In genomic region chr10:48149875-48150274, GRCm38 (mm10) we compare ENCODE assay signal across 23 mouse cellular contexts.
DNase-seq lines count a peak whose midpoint lies in the region; ATAC-seq and TF ChIP-seq lines count a peak whose summit lies in the region.
"Had no signal": no experiment of that assay in that cellular context is flagged by ENCODE, and none has a peak within 500 bp of the region (broad histone marks: within the 10 kb centered on the region; RNA-seq: fewer than 3 reads in every experiment).

No protein-coding gene starts in this region.

- no peak overlapping the region for H3K4me3 ChIP-seq in CH12.LX (replicated peaks in 1 of 3; ENCODE audit: low read depth in 2 of 3, low read length in 2 of 3, poor library complexity in 1 of 3)
- no peak overlapping the region for H3K4me3 ChIP-seq in ES-E14 (ENCODE audit: insufficient read depth in 1 of 2, low read depth in 1 of 2, low read length in 2 of 2, poor library complexity in 1 of 2, severe bottlenecking in 1 of 2)
- no peak overlapping the region for H3K4me3 ChIP-seq in MEL (ENCODE audit: control insufficient read depth in 1 of 2, insufficient read depth in 1 of 2, low read depth in 2 of 2, low read length in 2 of 2)

- intact Hi-C loops in heart, postnatal 25 days (cut with DNase I), result no loop called here

- H3K4me1 ChIP-seq in CH12.LX (ENCODE audit: control insufficient read depth in 1 of 2, insufficient read depth in 2 of 2) (no peaks in the 10 kb centered on the region), ES-E14 (ENCODE audit: control insufficient read depth in 2 of 2, insufficient read depth in 2 of 2, low read length in 2 of 2, poor library complexity in 1 of 2) (no peaks in the 10 kb centered on the region), MEL (ENCODE audit: control insufficient read depth in 1 of 2, insufficient read depth in 2 of 2, low read length in 2 of 2) (no peaks in the 10 kb centered on the region)

- TF ChIP-seq CTCF in CH12.LX (conservative IDR thresholded peaks at IDR 0.05 in 1 of 2, IDR thresholded peaks at IDR 0.05 in 1 of 2; ENCODE audit: low read depth in 2 of 2, low read length in 2 of 2) (no peak), MEL (IDR thresholded peaks at IDR 0.05 in 2 of 3, conservative IDR thresholded peaks at IDR 0.05 in 1 of 3; ENCODE audit: control insufficient read depth in 1 of 3, insufficient read depth in 1 of 3, low read depth in 2 of 3, low read length in 3 of 3, poor library complexity in 1 of 3, severe bottlenecking in 1 of 3) (no peak)

- peaks cover 3% of the 10 kb centered on the region for H3K9me3 ChIP-seq in CH12.LX (replicated peaks; ENCODE audit: low read length)
- no peaks in the 10 kb centered on the region for H3K9me3 ChIP-seq in ES-E14 (ENCODE audit: control insufficient read depth, insufficient read depth, low read depth, low read length)
- H3K9me3 ChIP-seq in MEL (replicated peaks; ENCODE audit: insufficient read depth, low read length), result no peaks in the 10 kb centered on the region
- H3K9me3 ChIP-seq: G1E had no signal

- no peak overlapping the region for H3K4me2 ChIP-seq in CH12.LX (ENCODE audit: insufficient read depth, low read depth, poor library complexity, severe bottlenecking)

- H3K79me2 ChIP-seq in CH12.LX (replicated peaks; ENCODE audit: control insufficient read depth, extremely low read depth, insufficient read depth, poor library complexity, severe bottlenecking), result no peaks in the 10 kb centered on the region
- H3K79me2 ChIP-seq in MEL (ENCODE audit: control insufficient read depth, insufficient read depth, low read length, poor library complexity), result no peaks in the 10 kb centered on the region

- dilution Hi-C loops in CH12.LX (cut with MboI; ENCODE audit: extremely low pct_ligation_motif_present, extremely low pct_unique_long_range_greater_than_20kb, low sequenced_read_pairs), result no loop called here

- H3K36me3 ChIP-seq in CH12.LX (replicated peaks in 1 of 2; ENCODE audit: control insufficient read depth in 1 of 2, insufficient read depth in 1 of 2, low read length in 1 of 2) (no peaks in the 10 kb centered on the region), ES-E14 (ENCODE audit: control insufficient read depth, insufficient read depth, low read length, poor library complexity, severe bottlenecking) (no peaks in the 10 kb centered on the region), MEL (ENCODE audit: control insufficient read depth in 1 of 2, insufficient read depth in 2 of 2, low read length in 2 of 2) (no peaks in the 10 kb centered on the region)
- H3K36me3 ChIP-seq: G1E had no signal

- TF ChIP-seq EP300 in CH12.LX (IDR thresholded peaks at IDR 0.05; ENCODE audit: low read length), result no peak
- TF ChIP-seq EP300 in MEL (IDR thresholded peaks at IDR 0.05; ENCODE audit: low read depth in 1 of 2, low read length in 2 of 2), result no peak

- ATAC-seq in megakaryocyte-erythroid progenitor cell, adult 5-6 weeks (replicated peaks; ENCODE audit: low FRiP score, low TSS enrichment, poor library complexity, severe bottlenecking), result no peak
- ATAC-seq: activated CD4-positive, CD25-positive, alpha-beta regulatory T cell, adult 4 months; CD4-positive, CD25-positive, alpha-beta regulatory T cell, adult 4 months; Patski had no signal

- in situ Hi-C loops in CH12.LX (cut with MboI; ENCODE audit: low pct_ligation_motif_present, low pct_unique_long_range_greater_than_20kb, low sequenced_read_pairs), result no loop called here
- in situ Hi-C loops in ES-E14 (cut with MboI; ENCODE audit: low sequenced_read_pairs in 2 of 2, unreplicated experiment in 2 of 2), result no loop called here

- no peak overlapping the region for H3K27ac ChIP-seq in CH12.LX (ENCODE audit: insufficient read depth, low read depth)
- no peak overlapping the region for H3K27ac ChIP-seq in ES-E14 (ENCODE audit: insufficient read depth, low read depth, low read length, poor library complexity, severe bottlenecking)
- no peak overlapping the region for H3K27ac ChIP-seq in MEL (ENCODE audit: control insufficient read depth, low read depth, low read length)

- H3K9ac ChIP-seq in CH12.LX (ENCODE audit: insufficient read depth, low read depth), result no peak overlapping the region
- H3K9ac ChIP-seq in ES-E14 (ENCODE audit: insufficient read depth, low read depth, low read length, poor library complexity, severe bottlenecking), result no peak overlapping the region
- H3K9ac ChIP-seq in MEL (ENCODE audit: control insufficient read depth, low read depth, low read length, poor library complexity, severe bottlenecking), result no peak overlapping the region

- TF ChIP-seq POLR2A in CH12.LX (IDR thresholded peaks at IDR 0.05; ENCODE audit: low read depth, low read length), result no peak
- TF ChIP-seq POLR2A in MEL (IDR thresholded peaks at IDR 0.05; ENCODE audit: control insufficient read depth in 1 of 2, insufficient read depth in 1 of 2, low read depth in 1 of 2, low read length in 2 of 2, poor library complexity in 1 of 2), result no peak

- TF ChIP-seq RAD21 in CH12.LX (IDR thresholded peaks at IDR 0.05; ENCODE audit: low read depth, low read length) (no peak), MEL (IDR thresholded peaks at IDR 0.05; ENCODE audit: low read depth, low read length) (no peak)

- H3K27me3 ChIP-seq in CH12.LX (replicated peaks), result no peaks in the 10 kb centered on the region
- no peaks in the 10 kb centered on the region for H3K27me3 ChIP-seq in MEL (ENCODE audit: control insufficient read depth in 1 of 2, insufficient read depth in 2 of 2, low read length in 2 of 2)
- H3K27me3 ChIP-seq: Patski had no signal

- DNase-seq in CH12.LX (ENCODE audit: extremely low read depth), result no peak
- no peak for DNase-seq in ES-E14 (ENCODE audit: low read depth, low spot score)
- no peak for DNase-seq in MEL (ENCODE audit: low read depth, low spot score)
- no peak for DNase-seq in heart, postnatal 25 days (ENCODE audit: low spot score)
- DNase-seq in cerebellum, adult 8-10 months, result no peak
- DNase-seq: adrenal gland, adult 2 months; adrenal gland, adult 8-10 months; adrenal gland, postnatal 10 days; adrenal gland, postnatal 14 days; adrenal gland, postnatal 25 days; adrenal gland, postnatal 36 days; B cell, adult 2 months; cerebellum, adult 11 months; cerebellum, adult 11-12 months; cerebellum, adult 18-20 months; cerebellum, adult 2 months; cerebellum, adult 9-10 months; cerebellum, adult 9-11 months had no signal

TF ChIP-seq in CH12.LX, 34 proteins besides CTCF, POLR2A, EP300 and RAD21:
- no peak for TF ChIP-seq KAT2A (IDR thresholded peaks at IDR 0.05; ENCODE audit: insufficient replicate concordance, low read length)
- no peak for TF ChIP-seq SMC3 (IDR thresholded peaks at IDR 0.05; ENCODE audit: low read depth, low read length)
- TF ChIP-seq JUN (IDR thresholded peaks at IDR 0.05; ENCODE audit: insufficient read depth, low read depth, low read length), result no peak
- no peak for TF ChIP-seq ZKSCAN1 (IDR thresholded peaks at IDR 0.05; ENCODE audit: borderline replicate concordance, low read depth, low read length)
- TF ChIP-seq MAFK (IDR thresholded peaks at IDR 0.05; ENCODE audit: insufficient replicate concordance, low read length), result peak; percentile 55; the same call in 1 of the 2 replicates
- no peak for TF ChIP-seq SIN3A (IDR thresholded peaks at IDR 0.05; ENCODE audit: low read length)
- no peak for TF ChIP-seq HCFC1 (IDR thresholded peaks at IDR 0.05; ENCODE audit: low read depth, low read length)
TF ChIP-seq in CH12.LX: peak in this region for 1.

TF ChIP-seq in ES-E14, 5 proteins besides CTCF, POLR2A, EP300 and RAD21:
- TF ChIP-seq MAFK (IDR thresholded peaks at IDR 0.05; ENCODE audit: insufficient read depth, low read depth, low read length) (peak; percentile 76), CHD2 (IDR thresholded peaks at IDR 0.05; ENCODE audit: low read depth, low read length) (no peak)
TF ChIP-seq in ES-E14: peak in this region for 1.

TF ChIP-seq in MEL, 35 proteins besides CTCF, POLR2A, EP300 and RAD21:
- TF ChIP-seq MYB (IDR thresholded peaks at IDR 0.05; ENCODE audit: low read depth, low read length) (no peak), MAFK (IDR thresholded peaks at IDR 0.05; ENCODE audit: borderline replicate concordance, low read depth, low read length) (peak; percentile 48; the same call in 1 of the 2 replicates)

Comparison
In these comparisons a context has a peak if more than half of its experiments do, and no peak if none do; other contexts are left out.
1. Of the 35 proteins assayed by ChIP-seq in both MEL and CH12.LX: peak only in MEL: none; only in CH12.LX: none; in both: MAFK; in neither: 34.